Mouse (Mus musculus) skeletal muscle tissue, adult 2 months (tissue): ENCODE measurements at regions not wholly inside any gene's neighbourhood (a gene's known extent, or its start where the extent isn't known, plus 50 kb on each side); places are given as distances from the start of the nearest gene placed in this dataset.

Experiments used
- DNase-seq: peaks from one replicate; pipeline ENCODE4 v3.0.0-alpha.2; 2012; ENCODE audit warnings: low read depth, low spot score

GRCm38 (mm10) chr10:98838926-98839679 is 75.1 kb upstream of the Atp2b1 start:
- no peak for DNase-seq

- peak; percentile 26 for DNase-seq
Observed at GRCm38 (mm10) chr10:98839963-98840362, 74.2 kb upstream of the Atp2b1 start.

GRCm38 (mm10) chr10:98840411-98840810 is 73.8 kb upstream of the Atp2b1 start:
- DNase-seq = no peak

- DNase-seq = no peak
Observed at GRCm38 (mm10) chr10:98840957-98841831, 73.0 kb upstream of the Atp2b1 start.

- DNase-seq = no peak
Observed at GRCm38 (mm10) chr10:98841860-98842259, 72.3 kb upstream of the Atp2b1 start.

- no peak for DNase-seq
Observed at GRCm38 (mm10) chr10:98842721-98843120, 71.5 kb upstream of the Atp2b1 start.

- no peak for DNase-seq
Observed at GRCm38 (mm10) chr10:98849851-98850250, 64.4 kb upstream of the Atp2b1 start.

GRCm38 (mm10) chr10:98857395-98857794 is 56.8 kb upstream of the Atp2b1 start:
- DNase-seq = peak; percentile 63

GRCm38 (mm10) chr10:98861521-98861920 is 52.7 kb upstream of the Atp2b1 start:
- DNase-seq = no peak

- no peak for DNase-seq
Observed at GRCm38 (mm10) chr10:98862712-98863111, 51.5 kb upstream of the Atp2b1 start.

GRCm38 (mm10) chr10:98864384-98864783 is 49.8 kb upstream of the Atp2b1 start:
- DNase-seq = no peak
